Mouse (Mus musculus) kidney, adult 2 months (tissue): Measurements from ENCODE around the gene Zc3h12d. TPM values are rescaled to one million over a fixed set of nuclear protein-coding genes. Genes with fewer than 3 reads are reported as not detected.

Source experiments
- DNase-seq: peaks from one replicate; pipeline ENCODE4 v3.0.0; 2021
- H3K27ac ChIP-seq: fragments of 200-500 bp; 2 replicates; pipeline ENCODE4 v1.5.1; 2012; ENCODE audit warnings: low read depth, low read length, control low read depth, inconsistent platforms; ENCODE audit not compliant: insufficient read depth
- H3K27me3 ChIP-seq: fragments of 200-500 bp; replicated peaks from 2 replicates; pipeline ENCODE4 v1.6.1; 2012; ENCODE audit warnings: mild to moderate bottlenecking, moderate library complexity, low read length, inconsistent platforms; ENCODE audit not compliant: control insufficient read depth, insufficient read depth
- H3K36me3 ChIP-seq: fragments of 200-500 bp; 2 replicates; pipeline ENCODE4 v1.6.1; 2012; ENCODE audit warnings: mild to moderate bottlenecking, moderate library complexity, low read length, inconsistent platforms; ENCODE audit not compliant: control insufficient read depth, insufficient read depth
- H3K4me1 ChIP-seq: fragments of 200-500 bp; 2 replicates; pipeline ENCODE4 v1.6.1; 2011; ENCODE audit warnings: low read length; ENCODE audit not compliant: control insufficient read depth, insufficient read depth
- H3K4me3 ChIP-seq: fragments of 200-500 bp; 2 replicates; pipeline ENCODE4 v1.5.1; 2011; ENCODE audit warnings: mild to moderate bottlenecking, low read depth, low read length, control low read depth; ENCODE audit not compliant: insufficient read depth
- CTCF ChIP-seq: fragments of 200-500 bp; conservative IDR thresholded peaks from 2 replicates; pipeline ENCODE4 v1.5.1; 2011; ENCODE audit warnings: low read depth, mild to moderate bottlenecking, control low read depth, low read length, moderate library complexity, mixed read lengths; ENCODE audit not compliant: insufficient read depth, insufficient read length
- POLR2A ChIP-seq: fragments of 200-500 bp; IDR thresholded peaks from one replicate; pipeline ENCODE4 v1.6.1; 2011; ENCODE audit warnings: low read depth, low read length, control low read depth
- WGBS: fragments of 180-500 bp; shearing (Covaris S2); methylation state at CpG from one replicate; pipeline ENCODE4 v1.1.7; 2018; 5-methylcytosine and 5-hydroxymethylcytosine counted together
- polyA plus RNA-seq: library from polyadenylated mRNA; depleted of rRNA; stranded (reverse); fragments of >200 nt; gene quantifications from 2 replicates; pipeline ENCODE4 v1.2.3, GENCODE M21; 2012; rRNA removed

Zc3h12d gene
- polyA plus RNA-seq, 1 experiment, result 1.8 TPM

GRCm38 (mm10) chr10:7907151-7907550, 74.9 kb downstream of the Zc3h12d start:
- Histone ChIP-seq H3K27me3 (no peaks in the 10 kb centered on the region), H3K27ac (no peak overlapping the region), H3K4me3 (no peak overlapping the region), H3K4me1 (peaks cover 3% of the 10 kb centered on the region; the same call in 1 of the 2 replicates), H3K36me3 (peaks cover 9% of the 10 kb centered on the region)
- no peak for DNase-seq
- TF ChIP-seq POLR2A (no peak), CTCF (no peak)
- 76% methylated on average over 12 of the region's 12 CpGs for WGBS

- H3K27ac ChIP-seq, result no peak overlapping the region
- 37% methylated on average over 10 of the region's 10 CpGs for WGBS
- peaks cover 7% of the 10 kb centered on the region; the same call in 1 of the 2 replicates for H3K36me3 ChIP-seq
- DNase-seq, result peak; percentile 32
- TF ChIP-seq POLR2A, result no peak
- no peak for TF ChIP-seq CTCF
- peaks cover 3% of the 10 kb centered on the region; the same call in 1 of the 2 replicates for H3K4me1 ChIP-seq
- H3K4me3 ChIP-seq, result no peak overlapping the region
- no peaks in the 10 kb centered on the region for H3K27me3 ChIP-seq
These were observed 79.0 kb downstream of the Zc3h12d start for GRCm38 (mm10) chr10:7911268-7911667.

Other genes starting within 250 kb of the Zc3h12d start
- 7.7 and 14.1 TPM in 2 replicates for gene Lrp11, start 242.7 kb upstream of the Zc3h12d start, polyA plus RNA-seq
- gene Nup43, start 165.0 kb upstream of the Zc3h12d start, polyA plus RNA-seq, result 7.1 and 7.6 TPM in 2 replicates
- gene Pcmt1, start 151.3 kb upstream of the Zc3h12d start, polyA plus RNA-seq, result 34.6 and 38.4 TPM in 2 replicates
- 13.8 and 14.5 TPM in 2 replicates for gene Lats1, start 151.3 kb upstream of the Zc3h12d start, polyA plus RNA-seq
- gene Katna1, start 106.5 kb upstream of the Zc3h12d start, polyA plus RNA-seq, result 3.1 and 4.1 TPM in 2 replicates
- gene Ginm1, start 39.6 kb upstream of the Zc3h12d start, polyA plus RNA-seq, result 49.0 and 49.8 TPM in 2 replicates
- 4.1 and 6.2 TPM in 2 replicates for gene Ppil4, start 39.6 kb upstream of the Zc3h12d start, polyA plus RNA-seq
- 35.8 and 44.1 TPM in 2 replicates for gene Tab2, start 123.8 kb downstream of the Zc3h12d start, polyA plus RNA-seq